Mouse (Mus musculus) CH12.LX (cell line): ENCODE measurements around the gene Dedd. TPM values are rescaled to one million over a fixed set of nuclear protein-coding genes. Genes with fewer than 3 reads are reported as not detected.

Experiments
- DNase-seq: peaks from one replicate; pipeline ENCODE4 v3.0.0-alpha.2; 2013; ENCODE audit errors: extremely low read depth
- H3K27ac ChIP-seq: 2 replicates; pipeline ENCODE4 v1.5.1; 2012; ENCODE audit warnings: low read depth, mild to moderate bottlenecking, control low read depth, moderate library complexity; ENCODE audit not compliant: insufficient read depth
- H3K27me3 ChIP-seq: replicated peaks from 2 replicates; pipeline ENCODE3; 2012; ENCODE audit warnings: inconsistent platforms
- H3K36me3 ChIP-seq, 2 experiments: replicated peaks in 1 of 2; 2 replicates each; pipeline versions ENCODE3 to v1.6.1; 2012; ENCODE audit warnings: inconsistent platforms in 1 of 2, low read length in 1 of 2, mild to moderate bottlenecking in 1 of 2, mixed read lengths in 1 of 2, moderate library complexity in 1 of 2; ENCODE audit not compliant: control insufficient read depth in 1 of 2, insufficient read depth in 1 of 2
- H3K4me1 ChIP-seq, 2 experiments: 2 replicates each; pipeline ENCODE4 v1.6.1; 2012; ENCODE audit warnings: inconsistent platforms in 1 of 2, moderate library complexity in 1 of 2; ENCODE audit not compliant: insufficient read depth in 2 of 2, control insufficient read depth in 1 of 2
- H3K4me2 ChIP-seq: 2 replicates; pipeline ENCODE4 v1.6.1; 2012; ENCODE audit warnings: low read depth, mild to moderate bottlenecking, control low read depth; ENCODE audit not compliant: poor library complexity, insufficient read depth, severe bottlenecking
- H3K4me3 ChIP-seq, 3 experiments: fragments of 150-350 bp in 1 of 3; sonication (generic) in 1 of 3; replicated peaks in 1 of 3; 2 replicates each; pipeline versions ENCODE3 to v1.5.1; 2011 to 2012; ENCODE audit warnings: low read depth in 2 of 3, low read length in 2 of 3, mild to moderate bottlenecking in 2 of 3, moderate library complexity in 2 of 3, control low read depth in 1 of 3, improper control_type of control experiment in 1 of 3, inconsistent platforms in 1 of 3, mixed read lengths in 1 of 3; ENCODE audit not compliant: poor library complexity in 1 of 3
- H3K79me2 ChIP-seq: replicated peaks from 2 replicates; pipeline ENCODE4 v1.6.1; 2012; ENCODE audit warnings: mild to moderate bottlenecking, moderate library complexity; ENCODE audit not compliant: control insufficient read depth, poor library complexity, insufficient read depth, severe bottlenecking; ENCODE audit errors: extremely low read depth
- H3K9ac ChIP-seq: 2 replicates; pipeline ENCODE4 v1.6.1; 2012; ENCODE audit warnings: low read depth, mild to moderate bottlenecking, control low read depth, moderate library complexity; ENCODE audit not compliant: insufficient read depth
- H3K9me3 ChIP-seq: replicated peaks from 2 replicates; pipeline ENCODE3; 2012; ENCODE audit warnings: low read length, inconsistent platforms, mixed read lengths
- BHLHE40 ChIP-seq: IDR thresholded peaks from 2 replicates; pipeline ENCODE4 v1.6.1; 2011; ENCODE audit warnings: mild to moderate bottlenecking, low read depth, low read length, improper control_type of control experiment
- CHD1 ChIP-seq: IDR thresholded peaks from 2 replicates; pipeline ENCODE4 v1.6.1; 2012; ENCODE audit warnings: low read depth, low read length, improper control_type of control experiment, inconsistent platforms
- CHD2 ChIP-seq: IDR thresholded peaks from 2 replicates; pipeline ENCODE4 v1.6.1; 2011; ENCODE audit warnings: low read length, improper control_type of control experiment
- CTCF ChIP-seq, 2 experiments: IDR thresholded peaks in 1 of 2; conservative IDR thresholded peaks in 1 of 2; 2 replicates each; pipeline ENCODE4 v1.5.1; 2011 to 2012; ENCODE audit warnings: low read depth in 2 of 2, low read length in 2 of 2, improper control_type of control experiment in 1 of 2, inconsistent platforms in 1 of 2, mild to moderate bottlenecking in 1 of 2, moderate library complexity in 1 of 2
- E2F4 ChIP-seq: IDR thresholded peaks from 2 replicates; pipeline ENCODE4 v1.6.1; 2011; ENCODE audit warnings: low read depth, low read length, improper control_type of control experiment; ENCODE audit not compliant: insufficient replicate concordance
- ELF1 ChIP-seq: IDR thresholded peaks from 2 replicates; pipeline ENCODE4 v1.6.1; 2014; ENCODE audit warnings: low read depth, mild to moderate bottlenecking, inconsistent platforms, low read length, improper control_type of control experiment
- EP300 ChIP-seq: IDR thresholded peaks from 2 replicates; pipeline ENCODE4 v1.6.1; 2011; ENCODE audit warnings: low read length, improper control_type of control experiment
- ETS1 ChIP-seq: conservative IDR thresholded peaks from 2 replicates; pipeline ENCODE4 v1.6.1; 2012; ENCODE audit warnings: low read depth, mild to moderate bottlenecking, inconsistent platforms, low read length, improper control_type of control experiment, moderate library complexity
- GABPA ChIP-seq: IDR thresholded peaks from 2 replicates; pipeline ENCODE4 v1.6.1; 2012; ENCODE audit warnings: low read depth, low read length, improper control_type of control experiment, inconsistent platforms; ENCODE audit not compliant: insufficient replicate concordance
- HCFC1 ChIP-seq: IDR thresholded peaks from 2 replicates; pipeline ENCODE4 v1.6.1; 2012; ENCODE audit warnings: low read depth, mild to moderate bottlenecking, inconsistent platforms, low read length, improper control_type of control experiment
- IRF4 ChIP-seq: IDR thresholded peaks from 2 replicates; pipeline ENCODE4 v1.6.1; 2014; ENCODE audit warnings: low read depth, mild to moderate bottlenecking, inconsistent platforms, low read length, improper control_type of control experiment
- JUN ChIP-seq: IDR thresholded peaks from 2 replicates; pipeline ENCODE4 v1.6.1; 2011; ENCODE audit warnings: low read depth, mild to moderate bottlenecking, low read length, improper control_type of control experiment, moderate library complexity; ENCODE audit not compliant: insufficient read depth
- JUND ChIP-seq: conservative IDR thresholded peaks from 2 replicates; pipeline ENCODE4 v1.6.1; 2011; ENCODE audit warnings: low read depth, low read length, improper control_type of control experiment
- KAT2A ChIP-seq: IDR thresholded peaks from 2 replicates; pipeline ENCODE4 v1.6.1; 2012; ENCODE audit warnings: low read length, improper control_type of control experiment, inconsistent platforms; ENCODE audit not compliant: insufficient replicate concordance
- MEF2A ChIP-seq: IDR thresholded peaks from 2 replicates; pipeline ENCODE4 v1.6.1; 2014; ENCODE audit warnings: low read depth, mild to moderate bottlenecking, inconsistent platforms, low read length, improper control_type of control experiment, borderline replicate concordance
- MXI1 ChIP-seq: IDR thresholded peaks from 2 replicates; pipeline ENCODE4 v1.6.1; 2011; ENCODE audit warnings: mild to moderate bottlenecking, low read depth, low read length, improper control_type of control experiment
- NELFE ChIP-seq: IDR thresholded peaks from 2 replicates; pipeline ENCODE4 v1.6.1; 2011; ENCODE audit warnings: low read depth, low read length, improper control_type of control experiment
- NRF1 ChIP-seq: IDR thresholded peaks from 2 replicates; pipeline ENCODE4 v1.6.1; 2014; ENCODE audit warnings: low read depth, mild to moderate bottlenecking, inconsistent platforms, low read length, improper control_type of control experiment, moderate library complexity
- POLR2A ChIP-seq: IDR thresholded peaks from 2 replicates; pipeline ENCODE4 v1.6.1; 2011; ENCODE audit warnings: low read depth, mild to moderate bottlenecking, improper control_type of control experiment, low read length
- RAD21 ChIP-seq: IDR thresholded peaks from 2 replicates; pipeline ENCODE4 v1.6.1; 2011; ENCODE audit warnings: low read depth, mild to moderate bottlenecking, low read length, improper control_type of control experiment, moderate library complexity
- RCOR1 ChIP-seq: conservative IDR thresholded peaks from 2 replicates; pipeline ENCODE4 v1.6.1; 2012; ENCODE audit warnings: low read depth, mild to moderate bottlenecking, inconsistent platforms, low read length, improper control_type of control experiment
- SMC3 ChIP-seq: IDR thresholded peaks from 2 replicates; pipeline ENCODE4 v1.6.1; 2011; ENCODE audit warnings: low read depth, low read length, improper control_type of control experiment
- TBP ChIP-seq: conservative IDR thresholded peaks from 2 replicates; pipeline ENCODE4 v1.6.1; 2011; ENCODE audit warnings: low read depth, low read length, improper control_type of control experiment
- TCF12 ChIP-seq: IDR thresholded peaks from 2 replicates; pipeline ENCODE4 v1.6.1; 2014; ENCODE audit warnings: low read depth, mild to moderate bottlenecking, inconsistent platforms, low read length, improper control_type of control experiment
- UBTF ChIP-seq: IDR thresholded peaks from 2 replicates; pipeline ENCODE4 v1.6.1; 2012; ENCODE audit warnings: low read depth, mild to moderate bottlenecking, inconsistent platforms, low read length, improper control_type of control experiment, moderate library complexity
- USF1 ChIP-seq: IDR thresholded peaks from 2 replicates; pipeline ENCODE4 v1.6.1; 2014; ENCODE audit warnings: low read depth, mild to moderate bottlenecking, inconsistent platforms, low read length, improper control_type of control experiment
- USF2 ChIP-seq: conservative IDR thresholded peaks from 2 replicates; pipeline ENCODE4 v1.6.1; 2011; ENCODE audit warnings: low read depth, low read length, improper control_type of control experiment
- ZC3H11A ChIP-seq: IDR thresholded peaks from 2 replicates; pipeline ENCODE4 v1.6.1; 2012; ENCODE audit warnings: low read depth, mild to moderate bottlenecking, inconsistent platforms, low read length, improper control_type of control experiment
- ZKSCAN1 ChIP-seq: IDR thresholded peaks from 2 replicates; pipeline ENCODE4 v1.6.1; 2012; ENCODE audit warnings: low read depth, inconsistent platforms, low read length, improper control_type of control experiment, borderline replicate concordance
- ZMIZ1 ChIP-seq: IDR thresholded peaks from 2 replicates; pipeline ENCODE4 v1.6.1; 2012; ENCODE audit warnings: low read depth, mild to moderate bottlenecking, inconsistent platforms, low read length, improper control_type of control experiment
- ZNF384 ChIP-seq: IDR thresholded peaks from 2 replicates; pipeline ENCODE4 v1.6.1; 2012; ENCODE audit warnings: low read depth, low read length, improper control_type of control experiment, inconsistent platforms
- dilution Hi-C: fragments of 300-500 bp; cut with MboI; formaldehyde crosslinking; loops from 2 replicates; pipeline ENCODE4 v1.14.3; 2020; ENCODE audit warnings: low sequenced_read_pairs; ENCODE audit not compliant: extremely low pct_unique_long_range_greater_than_20kb, extremely low pct_ligation_motif_present
- in situ Hi-C: fragments of 300-500 bp; cut with MboI; formaldehyde crosslinking; loops from 3 replicates; pipeline ENCODE4 v1.14.3; 2019; ENCODE audit warnings: low sequenced_read_pairs, low pct_ligation_motif_present, low pct_unique_long_range_greater_than_20kb, mixed read lengths
- polyA plus RNA-seq: library from polyadenylated mRNA; unstranded; fragments of >175 nt; gene quantifications from 2 replicates; pipeline ENCODE4 v1.2.1, GENCODE M21; 2012; ENCODE audit warnings: low read depth; ENCODE audit not compliant: insufficient read length
- total RNA-seq, 2 experiments: library from RNA; depleted of rRNA; stranded (reverse); fragments of 300-350 nt in 1 of 2; fragments of >200 nt in 1 of 2; gene quantifications; 2 replicates each; pipeline ENCODE4 v1.2.3; 2012 to 2014

Gene Dedd
- total and polyA plus RNA-seq, 3 experiments: 14.5 to 34.5 (median 21.5) TPM

- dilution Hi-C loops: no loop called here
- Histone ChIP-seq H3K4me3 (no peak overlapping the region), H3K36me3 (peaks cover 37 to 72% of the 10 kb centered on the region in 2 experiments), H3K79me2 (peaks cover 8% of the 10 kb centered on the region), H3K4me2 (peak overlapping the region; percentile 76; the same call in 1 of the 2 replicates), H3K27ac (no peak overlapping the region), H3K9me3 (no peaks in the 10 kb centered on the region), H3K27me3 (no peaks in the 10 kb centered on the region), H3K4me1 (peaks cover 5 to 39% of the 10 kb centered on the region in 2 experiments; a peak in 3 of 4 replicates), H3K9ac (no peak overlapping the region)
- in situ Hi-C loops: no loop called here
- DNase-seq: no peak
- TF ChIP-seq POLR2A (no peak), RAD21 (no peak), ELF1 (no peak), JUND (no peak), ZNF384 (no peak), KAT2A (no peak), HCFC1 (no peak), NRF1 (no peak), USF2 (no peak), IRF4 (no peak), EP300 (no peak), CHD1 (no peak), MEF2A (no peak), ZKSCAN1 (no peak), UBTF (no peak), CTCF (conservative IDR thresholded peaks at IDR 0.05 in 1 of 2, IDR thresholded peaks at IDR 0.05 in 1 of 2; ENCODE audit: low read depth in 2 of 2, low read length in 2 of 2) (no peak), ZMIZ1 (no peak), JUN (no peak), BHLHE40 (no peak)
Observed at GRCm38 (mm10) chr1:171286517-171286916, 42.4 kb upstream of the Dedd start.

- dilution Hi-C loops: no loop called here
- no peak for TF ChIP-seq UBTF
- no peak for TF ChIP-seq ETS1
- no peak for TF ChIP-seq ZC3H11A
- TF ChIP-seq SMC3: no peak
- no peak for TF ChIP-seq CHD2
- no peak for TF ChIP-seq E2F4
- peak; percentile 78 for TF ChIP-seq MXI1
- TF ChIP-seq USF1: no peak
- peak; percentile 87 for TF ChIP-seq NELFE
- no peak for TF ChIP-seq CHD1
- no peak for TF ChIP-seq GABPA
- TF ChIP-seq IRF4: peak; percentile 37; the same call in 1 of the 2 replicates
- TF ChIP-seq EP300: no peak
- TF ChIP-seq TCF12: peak; percentile 99
- TF ChIP-seq RCOR1: no peak
- 0 out of 2 replicates have a peak, but pooled peaks have one; percentile 62 for TF ChIP-seq TBP
- TF ChIP-seq CTCF (conservative IDR thresholded peaks at IDR 0.05 in 1 of 2, IDR thresholded peaks at IDR 0.05 in 1 of 2; ENCODE audit: low read depth in 2 of 2, low read length in 2 of 2): no peak
- TF ChIP-seq JUN: no peak
Observed at GRCm38 (mm10) chr1:171287136-171288081, 41.5 kb upstream of the Dedd start, which contains the start of gene Usp21. Usp21 (minus strand) TSS chr1:171287991.

More at GRCm38 (mm10) chr1:171287136-171288081, 41.5 kb upstream of the Dedd start, which contains the start of gene Usp21:
- Histone ChIP-seq H3K79me2 (peaks cover 12% of the 10 kb centered on the region), H3K27ac (peak within 1 kb of the TSS; percentile 40), H3K4me2 (peak within 1 kb of the TSS; percentile 76), H3K9ac (peak within 1 kb of the TSS; percentile 87), H3K4me1 (peaks cover 5 to 36% of the 10 kb centered on the region in 2 experiments; a peak in 3 of 4 replicates), H3K36me3 (peaks cover 40 to 70% of the 10 kb centered on the region in 2 experiments), H3K9me3 (no peaks in the 10 kb centered on the region), H3K27me3 (no peaks in the 10 kb centered on the region), H3K4me3 (peak within 1 kb of the TSS; percentile 70 to 83 (median 81))
- in situ Hi-C loops: no loop called here
- DNase-seq: peak; percentile 91
